ENCODE assay signal across 8 mouse cellular contexts in the genomic region with DNA sequence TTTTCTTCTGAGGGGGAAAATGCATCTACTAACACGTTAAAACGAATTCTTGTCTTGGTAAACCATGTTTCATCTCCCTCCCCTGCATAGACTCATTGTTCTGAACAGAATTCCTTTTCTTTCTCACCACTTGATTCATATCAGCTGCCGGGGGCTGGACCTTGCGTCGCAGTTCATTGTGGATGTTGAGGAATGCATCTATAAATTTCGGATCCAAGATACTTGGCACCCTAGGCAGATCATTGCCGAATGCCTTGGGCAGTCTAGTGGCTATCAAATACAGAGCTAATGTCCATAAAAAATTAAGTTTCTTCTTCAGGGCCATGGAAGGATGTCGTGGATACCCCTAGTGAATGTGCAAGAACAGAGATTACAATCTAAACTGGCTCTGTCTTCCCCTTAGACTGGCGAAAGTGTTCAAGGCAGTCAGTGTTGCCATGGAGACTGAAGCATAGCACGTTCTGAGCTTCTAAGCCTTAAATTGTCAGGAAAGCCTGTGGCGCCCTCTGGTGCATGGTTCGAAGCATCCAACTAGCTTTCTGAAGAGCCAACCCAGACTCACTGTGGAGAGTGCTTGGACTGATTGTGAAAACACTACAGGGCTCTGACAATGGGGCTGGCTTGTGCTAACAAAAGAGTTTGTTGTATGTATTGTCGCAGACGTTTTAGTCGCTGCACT. TPM values are rescaled to one million over a fixed set of nuclear protein-coding genes. Genes with fewer than 3 reads are reported as not detected.
A peak's percentile ranks its signal among the peaks of the same experiment; 100 is the strongest.
DNase-seq lines count a peak whose midpoint lies in the region; ATAC-seq and TF ChIP-seq lines count a peak whose summit lies in the region.
"Not testable (repeated sequence)": the region's sequence is repeated elsewhere in the genome, so short reads cannot be mapped to it uniquely, and the experiment has no call there.

Glipr1l3 (minus strand) TSS at position 446 of the 679 bp plus-strand sequence.

- in situ Hi-C loops in CH12.LX (cut with MboI; ENCODE audit: low pct_ligation_motif_present, low pct_unique_long_range_greater_than_20kb, low sequenced_read_pairs) = not testable (repeated sequence)

- H3K4me2 ChIP-seq in CH12.LX (ENCODE audit: insufficient read depth, low read depth, poor library complexity, severe bottlenecking); liver, embryonic 12.5 days; stomach, embryonic 14.5 days (replicated peaks; ENCODE audit: low read depth, low read length): not testable (repeated sequence)
- H3K4me2 ChIP-seq in forebrain, embryonic 11.5 days (ENCODE audit: low read depth, low read length, severe bottlenecking) = peak within 1 kb of the TSS; percentile 32; the same call in 1 of the 2 replicates

- DNase-seq in CH12.LX (ENCODE audit: extremely low read depth) = peak; percentile 90
- peak; percentile 85 for DNase-seq in c-Kit-positive CD71-negative TER-119-negative erythroid progenitor cells, embryonic 14.5 days (ENCODE audit: low read depth)
- peak; percentile 89 for DNase-seq in forebrain, embryonic 11.5 days (ENCODE audit: low spot score)
- DNase-seq in heart, postnatal 10 days = peak; percentile 52 to 67
- peak; percentile 57 to 85 for DNase-seq in kidney, postnatal 36 days
- DNase-seq in naive thymus-derived CD4-positive, alpha-beta T cell, adult 2 months (ENCODE audit: low read depth) = peak; percentile 35

- not testable (repeated sequence) for H3K79me2 ChIP-seq in CH12.LX (replicated peaks; ENCODE audit: control insufficient read depth, extremely low read depth, insufficient read depth, poor library complexity, severe bottlenecking)

- not testable (repeated sequence) for H3K9me3 ChIP-seq in CH12.LX (replicated peaks; ENCODE audit: low read length); forebrain, embryonic 11.5 days (ENCODE audit: control insufficient read depth, low read length); liver, embryonic 12.5 days (replicated peaks); stomach, embryonic 14.5 days (ENCODE audit: control insufficient read depth, low read depth, low read length)

- ATAC-seq in forebrain, embryonic 11.5 days (replicated peaks; ENCODE audit: low FRiP score) = peak; percentile 90
- peak; percentile 65 for ATAC-seq in liver, embryonic 12.5 days
- ATAC-seq in stomach, embryonic 14.5 days (ENCODE audit: insufficient number of reproducible peaks, insufficient read depth, low FRiP score, low read depth) = peak; percentile 81

- TF ChIP-seq CTCF in CH12.LX (conservative IDR thresholded peaks at IDR 0.05 in 1 of 2, IDR thresholded peaks at IDR 0.05 in 1 of 2; ENCODE audit: low read depth in 2 of 2, low read length in 2 of 2) = peak; percentile 44 to 86; a peak in 2 of 4 replicates

- dilution Hi-C loops in CH12.LX (cut with MboI; ENCODE audit: extremely low pct_ligation_motif_present, extremely low pct_unique_long_range_greater_than_20kb, low sequenced_read_pairs) = not testable (repeated sequence)

- not testable (repeated sequence) for TF ChIP-seq EP300 in CH12.LX (IDR thresholded peaks at IDR 0.05; ENCODE audit: low read length)

- TF ChIP-seq POLR2A in CH12.LX (IDR thresholded peaks at IDR 0.05; ENCODE audit: low read depth, low read length) = not testable (repeated sequence)

- H3K27ac ChIP-seq in CH12.LX (ENCODE audit: insufficient read depth, low read depth); forebrain, embryonic 11.5 days (ENCODE audit: low read depth, low read length); liver, embryonic 12.5 days; stomach, embryonic 14.5 days (ENCODE audit: low read length): not testable (repeated sequence)

- H3K4me1 ChIP-seq in CH12.LX (ENCODE audit: control insufficient read depth in 1 of 2, insufficient read depth in 2 of 2); forebrain, embryonic 11.5 days (replicated peaks; ENCODE audit: control insufficient read depth, insufficient read depth, low read length); liver, embryonic 12.5 days; stomach, embryonic 14.5 days (ENCODE audit: control insufficient read depth, insufficient read depth, low read length): not testable (repeated sequence)

- H3K27me3 ChIP-seq in CH12.LX (replicated peaks); forebrain, embryonic 11.5 days (ENCODE audit: control insufficient read depth, insufficient read depth, low read length); liver, embryonic 12.5 days (replicated peaks); stomach, embryonic 14.5 days (ENCODE audit: control insufficient read depth, insufficient read depth, low read length): not testable (repeated sequence)

- WGBS in forebrain, embryonic 11.5 days = 20% methylated on average over 15 of the region's 15 CpGs
- WGBS in liver, embryonic 12.5 days (ENCODE audit: insufficient replicate concordance) = 23% methylated on average over 15 of the region's 15 CpGs
- WGBS in stomach, embryonic 14.5 days = 24% methylated on average over 15 of the region's 15 CpGs

- not testable (repeated sequence) for H3K9ac ChIP-seq in CH12.LX (ENCODE audit: insufficient read depth, low read depth); forebrain, embryonic 11.5 days (ENCODE audit: low read length); liver, embryonic 12.5 days; stomach, embryonic 14.5 days (replicated peaks; ENCODE audit: low read depth, low read length)

- intact Hi-C loops in heart, postnatal 10 days (cut with DNase I) = loop anchor here (5.0 kb wide), 2 partner anchors 98 to 183 kb away; partner anchors contain the start of gene Glipr1l1

- H3K4me3 ChIP-seq in CH12.LX (replicated peaks in 1 of 3; ENCODE audit: low read depth in 2 of 3, low read length in 2 of 3, poor library complexity in 1 of 3); forebrain, embryonic 11.5 days (ENCODE audit: low read depth, low read length); liver, embryonic 12.5 days; stomach, embryonic 14.5 days (ENCODE audit: low read depth, low read length): not testable (repeated sequence)

- TF ChIP-seq RAD21 in CH12.LX (IDR thresholded peaks at IDR 0.05; ENCODE audit: low read depth, low read length) = peak; percentile 85

- not testable (repeated sequence) for H3K36me3 ChIP-seq in CH12.LX (replicated peaks in 1 of 2; ENCODE audit: control insufficient read depth in 1 of 2, insufficient read depth in 1 of 2, low read length in 1 of 2); forebrain, embryonic 11.5 days (ENCODE audit: control insufficient read depth, insufficient read depth, low read length); liver, embryonic 12.5 days; stomach, embryonic 14.5 days (ENCODE audit: control insufficient read depth, insufficient read depth, low read length)

TF ChIP-seq in CH12.LX, 34 proteins besides CTCF, POLR2A, EP300 and RAD21:
- peak; percentile 51; the same call in 1 of the 2 replicates for TF ChIP-seq MXI1 (IDR thresholded peaks at IDR 0.05; ENCODE audit: low read depth, low read length)
- peak; percentile 59 for TF ChIP-seq BHLHE40 (IDR thresholded peaks at IDR 0.05; ENCODE audit: low read depth, low read length)
- peak; percentile 73 for TF ChIP-seq SMC3 (IDR thresholded peaks at IDR 0.05; ENCODE audit: low read depth, low read length)

RNA-seq across cellular contexts. Expression of gene Glipr1l3, which starts in this region (rescaled TPM):
- total RNA-seq in CH12.LX (2012; rRNA removed) (not detected in 2 replicates), CH12.LX (2014; rRNA removed) (not detected in 2 replicates)
- polyA plus RNA-seq in CH12.LX (2012; ENCODE audit: insufficient read length, low read depth) = not detected in 2 replicates
- not detected in 2 replicates for polyA plus RNA-seq in forebrain, embryonic 11.5 days (2014; fragmentation: Nextera tagmentation; extraction: Ambion mirVana)
- total RNA-seq in heart, postnatal 10 days (2021) = not detected
- not detected in 2 replicates for polyA plus RNA-seq in liver, embryonic 12.5 days (2016; fragmentation: Nextera tagmentation; extraction: Ambion mirVana)
- polyA plus RNA-seq in stomach, embryonic 14.5 days (2014; fragmentation: Nextera tagmentation; extraction: Ambion mirVana) = not detected in 2 replicates

Comparison
In these comparisons a context has a peak if more than half of its experiments do, and no peak if none do; other contexts are left out.
1. Peak in DNase-seq in CH12.LX; RNA of the gene not detected or under 1 TPM.
2. Peak in DNase-seq, ATAC-seq and H3K4me2 ChIP-seq in forebrain, embryonic 11.5 days; RNA of the gene not detected or under 1 TPM.
3. Peak in DNase-seq in heart, postnatal 10 days; RNA of the gene not detected or under 1 TPM.
4. Peak in ATAC-seq in liver, embryonic 12.5 days; RNA of the gene not detected or under 1 TPM.
5. Peak in ATAC-seq in stomach, embryonic 14.5 days; RNA of the gene not detected or under 1 TPM.
6. DNase-seq: peak in every context shown above with its lines; median percentile 90 in CH12.LX; 89 in forebrain, embryonic 11.5 days; 85 in c-Kit-positive CD71-negative TER-119-negative erythroid progenitor cells, embryonic 14.5 days; 71 in kidney, postnatal 36 days; 60 in heart, postnatal 10 days; 35 in naive thymus-derived CD4-positive, alpha-beta T cell, adult 2 months.